Mouse (Mus musculus): ENCODE measurements at regions not wholly inside any gene's neighbourhood (a gene's known extent, or its start where the extent isn't known, plus 50 kb on each side); places are given as distances from the start of the nearest gene placed in this dataset.

GRCm38 (mm10) chr8:92064175-92064821 lies 262.4 kb upstream of the Irx3 start:
- no peaks in the 10 kb centered on the region for H3K36me3 ChIP-seq (replicated peaks)
- ATAC-seq (ENCODE audit: extremely low read depth, insufficient number of reproducible peaks, low FRiP score, poor library complexity, severe bottlenecking): no peak
- TF ChIP-seq CTCF (IDR thresholded peaks at IDR 0.05; ENCODE audit: low read depth, low read length): no peak
- TF ChIP-seq POLR2AphosphoS5 (IDR thresholded peaks at IDR 0.05; ENCODE audit: insufficient replicate concordance, low read depth, low read length): no peak
- no peak for TF ChIP-seq GATA2 (IDR thresholded peaks at IDR 0.05; ENCODE audit: borderline replicate concordance, low read depth, low read length)
- TF ChIP-seq TAL1 (conservative IDR thresholded peaks at IDR 0.05; ENCODE audit: low read depth, low read length): no peak
- no peak for TF ChIP-seq GATA1 (IDR thresholded peaks at IDR 0.05; ENCODE audit: borderline replicate concordance, low read length)

GRCm38 (mm10) chr8:92063333-92063732 lies 261.5 kb upstream of the Irx3 start:
- TF ChIP-seq CTCF (IDR thresholded peaks at IDR 0.05; ENCODE audit: low read depth, low read length): no peak
- no peak for TF ChIP-seq GATA1 (IDR thresholded peaks at IDR 0.05; ENCODE audit: borderline replicate concordance, low read length)
- TF ChIP-seq POLR2AphosphoS5 (IDR thresholded peaks at IDR 0.05; ENCODE audit: insufficient replicate concordance, low read depth, low read length): no peak
- no peak for TF ChIP-seq GATA2 (IDR thresholded peaks at IDR 0.05; ENCODE audit: borderline replicate concordance, low read depth, low read length)
- TF ChIP-seq TAL1 (conservative IDR thresholded peaks at IDR 0.05; ENCODE audit: low read depth, low read length): no peak
- no peaks in the 10 kb centered on the region for H3K27me3 ChIP-seq (ENCODE audit: insufficient read depth, low read length)
- no peak overlapping the region for H3K4me3 ChIP-seq (ENCODE audit: low read depth, low read length)
- ATAC-seq (ENCODE audit: extremely low read depth, insufficient number of reproducible peaks, low FRiP score, poor library complexity, severe bottlenecking): no peak
- no peaks in the 10 kb centered on the region for H3K4me1 ChIP-seq (ENCODE audit: insufficient read depth, low read depth, low read length)
- peaks cover 70% of the 10 kb centered on the region for H3K9me3 ChIP-seq (replicated peaks)
- no peaks in the 10 kb centered on the region for H3K36me3 ChIP-seq (replicated peaks)
- DNase-seq (ENCODE audit: low spot score): no peak

More at GRCm38 (mm10) chr8:92064175-92064821, 262.4 kb upstream of the Irx3 start:
- no peak overlapping the region for H3K4me3 ChIP-seq (ENCODE audit: low read depth, low read length)
- no peaks in the 10 kb centered on the region for H3K4me1 ChIP-seq (ENCODE audit: insufficient read depth, low read depth, low read length)
- no peak for DNase-seq (ENCODE audit: low spot score)
- H3K27me3 ChIP-seq (ENCODE audit: insufficient read depth, low read length): no peaks in the 10 kb centered on the region
- H3K9me3 ChIP-seq (replicated peaks): peaks cover 73% of the 10 kb centered on the region

- TF ChIP-seq POLR2AphosphoS5 (IDR thresholded peaks at IDR 0.05; ENCODE audit: insufficient replicate concordance, low read depth, low read length) (no peak), CTCF (IDR thresholded peaks at IDR 0.05; ENCODE audit: low read depth, low read length) (no peak), GATA1 (IDR thresholded peaks at IDR 0.05; ENCODE audit: borderline replicate concordance, low read length) (no peak), TAL1 (conservative IDR thresholded peaks at IDR 0.05; ENCODE audit: low read depth, low read length) (no peak), GATA2 (IDR thresholded peaks at IDR 0.05; ENCODE audit: borderline replicate concordance, low read depth, low read length) (no peak)
- H3K36me3 ChIP-seq (replicated peaks): no peaks in the 10 kb centered on the region
- DNase-seq (ENCODE audit: low spot score): no peak
- no peaks in the 10 kb centered on the region for H3K4me1 ChIP-seq (ENCODE audit: insufficient read depth, low read depth, low read length)
- no peak overlapping the region for H3K4me3 ChIP-seq (ENCODE audit: low read depth, low read length)
- H3K9me3 ChIP-seq (replicated peaks): peaks cover 69% of the 10 kb centered on the region
- H3K27me3 ChIP-seq (ENCODE audit: insufficient read depth, low read length): no peaks in the 10 kb centered on the region
- ATAC-seq (ENCODE audit: extremely low read depth, insufficient number of reproducible peaks, low FRiP score, poor library complexity, severe bottlenecking): no peak
Measured at GRCm38 (mm10) chr8:92059471-92059870, 257.6 kb upstream of the Irx3 start.

- TF ChIP-seq GATA1 (IDR thresholded peaks at IDR 0.05; ENCODE audit: borderline replicate concordance, low read length): no peak
- TF ChIP-seq TAL1 (conservative IDR thresholded peaks at IDR 0.05; ENCODE audit: low read depth, low read length): no peak
- no peak for TF ChIP-seq CTCF (IDR thresholded peaks at IDR 0.05; ENCODE audit: low read depth, low read length)
- no peak for TF ChIP-seq POLR2AphosphoS5 (IDR thresholded peaks at IDR 0.05; ENCODE audit: insufficient replicate concordance, low read depth, low read length)
- ATAC-seq (ENCODE audit: extremely low read depth, insufficient number of reproducible peaks, low FRiP score, poor library complexity, severe bottlenecking): no peak
- Histone ChIP-seq H3K9me3 (replicated peaks) (peaks cover 69% of the 10 kb centered on the region), H3K36me3 (replicated peaks) (no peaks in the 10 kb centered on the region), H3K4me1 (ENCODE audit: insufficient read depth, low read depth, low read length) (no peaks in the 10 kb centered on the region), H3K27me3 (ENCODE audit: insufficient read depth, low read length) (no peaks in the 10 kb centered on the region), H3K4me3 (ENCODE audit: low read depth, low read length) (no peak overlapping the region)
- DNase-seq (ENCODE audit: low spot score): no peak
Measured at GRCm38 (mm10) chr8:92058953-92059352, 257.1 kb upstream of the Irx3 start.

GRCm38 (mm10) chr8:92057857-92058256 lies 256.0 kb upstream of the Irx3 start:
- H3K4me1 ChIP-seq (ENCODE audit: insufficient read depth, low read depth, low read length): no peaks in the 10 kb centered on the region
- no peaks in the 10 kb centered on the region for H3K27me3 ChIP-seq (ENCODE audit: insufficient read depth, low read length)
- H3K9me3 ChIP-seq (replicated peaks): peaks cover 62% of the 10 kb centered on the region
- TF ChIP-seq GATA2 (IDR thresholded peaks at IDR 0.05; ENCODE audit: borderline replicate concordance, low read depth, low read length) (no peak), CTCF (IDR thresholded peaks at IDR 0.05; ENCODE audit: low read depth, low read length) (no peak), POLR2AphosphoS5 (IDR thresholded peaks at IDR 0.05; ENCODE audit: insufficient replicate concordance, low read depth, low read length) (no peak), GATA1 (IDR thresholded peaks at IDR 0.05; ENCODE audit: borderline replicate concordance, low read length) (no peak)
- DNase-seq (ENCODE audit: low spot score) (no peak), ATAC-seq (ENCODE audit: extremely low read depth, insufficient number of reproducible peaks, low FRiP score, poor library complexity, severe bottlenecking) (no peak)
- no peaks in the 10 kb centered on the region for H3K36me3 ChIP-seq (replicated peaks)
- H3K4me3 ChIP-seq (ENCODE audit: low read depth, low read length): no peak overlapping the region

- H3K4me3 ChIP-seq (ENCODE audit: low read depth, low read length): no peak overlapping the region
- H3K36me3 ChIP-seq (replicated peaks): no peaks in the 10 kb centered on the region
- no peaks in the 10 kb centered on the region for H3K27me3 ChIP-seq (ENCODE audit: insufficient read depth, low read length)
- DNase-seq (ENCODE audit: low spot score) (no peak), ATAC-seq (ENCODE audit: extremely low read depth, insufficient number of reproducible peaks, low FRiP score, poor library complexity, severe bottlenecking) (no peak)
- no peak for TF ChIP-seq CTCF (IDR thresholded peaks at IDR 0.05; ENCODE audit: low read depth, low read length)
- TF ChIP-seq GATA2 (IDR thresholded peaks at IDR 0.05; ENCODE audit: borderline replicate concordance, low read depth, low read length): no peak
- no peak for TF ChIP-seq GATA1 (IDR thresholded peaks at IDR 0.05; ENCODE audit: borderline replicate concordance, low read length)
- no peak for TF ChIP-seq TAL1 (conservative IDR thresholded peaks at IDR 0.05; ENCODE audit: low read depth, low read length)
- H3K9me3 ChIP-seq (replicated peaks): peaks cover 61% of the 10 kb centered on the region
- H3K4me1 ChIP-seq (ENCODE audit: insufficient read depth, low read depth, low read length): no peaks in the 10 kb centered on the region
Measured at GRCm38 (mm10) chr8:92055590-92055989, 253.7 kb upstream of the Irx3 start.
